Mouse (Mus musculus): Measurements from ENCODE around the gene Ak4.

The Ak4 gene

GRCm38 (mm10) chr4:101459358-101459757 is 40.3 kb downstream of the Ak4 start:
- DNase-seq (ENCODE audit: low read depth, low spot score) = no peak

GRCm38 (mm10) chr4:101460114-101460513 is 41.0 kb downstream of the Ak4 start:
- DNase-seq (ENCODE audit: low read depth, low spot score) = no peak

DNA sequence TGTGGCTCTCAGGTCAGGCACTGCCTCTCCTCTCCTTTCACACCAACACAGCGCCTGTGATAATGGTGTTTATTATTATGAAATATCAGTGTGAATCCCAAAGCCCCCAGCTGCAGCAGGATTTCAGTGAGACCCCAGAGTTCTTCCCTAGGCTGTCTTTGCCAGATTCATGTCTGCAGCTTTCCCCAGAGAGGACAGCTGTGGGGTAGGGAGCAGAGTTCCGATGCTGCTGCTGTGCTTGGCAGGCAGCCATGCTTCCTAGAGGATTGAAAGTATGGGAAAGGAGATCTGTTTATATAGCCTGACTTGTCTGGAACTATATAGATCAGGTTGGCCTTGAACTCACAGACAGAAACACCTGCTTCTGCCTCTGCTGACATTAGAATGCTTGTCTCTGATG is 43.0 kb downstream of the Ak4 start:
- DNase-seq (ENCODE audit: low read depth, low spot score) = no peak

DNA sequence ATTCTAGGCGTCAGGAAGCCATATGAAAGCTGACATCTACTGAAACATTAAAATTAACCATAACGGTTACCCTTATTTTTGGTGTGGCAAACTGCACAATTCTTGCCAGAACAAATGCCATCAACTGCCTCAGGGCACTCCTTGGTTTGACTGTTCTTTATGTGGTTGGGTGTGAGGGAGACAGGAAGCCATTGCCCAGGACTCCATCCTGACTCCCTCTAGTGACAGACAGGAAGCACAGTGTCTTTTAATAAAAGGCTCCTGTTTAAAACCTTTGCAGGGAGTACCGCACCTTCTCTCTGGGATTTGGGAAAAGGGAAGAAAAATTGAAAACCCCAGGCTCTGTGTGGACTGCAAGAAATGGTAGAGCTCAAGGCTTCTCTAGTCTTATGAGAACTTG is 47.2 kb downstream of the Ak4 start:
- DNase-seq (ENCODE audit: low read depth, low spot score) = no peak

GRCm38 (mm10) chr4:101469242-101469641 is 50.2 kb downstream of the Ak4 start:
- DNase-seq (ENCODE audit: low read depth, low spot score) = no peak

DNA sequence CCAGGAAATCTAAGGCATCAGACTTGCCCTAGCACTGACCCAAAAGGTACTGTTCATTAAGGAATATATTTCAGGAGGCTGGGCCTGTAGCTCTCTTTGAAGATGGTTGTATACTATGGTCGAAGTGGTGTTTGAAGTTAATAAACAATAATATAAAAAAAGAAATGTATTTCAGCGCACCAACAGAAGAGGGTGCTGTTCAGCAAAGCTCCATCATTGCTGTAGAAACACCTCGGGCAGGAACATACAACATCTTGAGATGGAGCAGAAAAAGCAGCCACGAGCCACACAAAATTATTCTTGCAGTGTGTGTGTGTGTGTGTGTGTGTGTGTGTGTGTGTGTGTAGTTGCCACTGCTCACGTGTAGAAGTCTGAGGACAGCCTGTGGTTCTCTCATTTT is 51.5 kb downstream of the Ak4 start:
- no peak for DNase-seq (ENCODE audit: low read depth, low spot score)

DNA sequence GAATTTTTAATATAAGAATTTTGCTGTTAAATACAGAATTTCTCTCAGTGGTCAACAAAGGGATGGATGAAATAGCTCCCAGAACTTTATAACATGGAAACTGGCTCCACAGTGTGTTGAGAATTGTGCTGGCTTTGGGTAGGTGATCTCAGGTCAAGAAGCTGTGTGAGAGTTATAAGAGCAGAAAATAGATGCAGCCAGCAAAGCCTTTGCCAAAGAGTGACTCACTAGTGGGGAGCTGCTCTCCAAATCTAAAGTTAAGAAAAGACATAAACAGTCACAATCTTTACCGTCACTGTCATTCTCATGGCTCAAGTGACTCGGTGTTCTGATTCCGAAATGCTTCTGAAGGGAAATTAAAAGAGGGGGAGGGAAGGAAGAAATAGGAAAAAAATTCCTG is 53.7 kb downstream of the Ak4 start:
- no peak for DNase-seq (ENCODE audit: low read depth, low spot score)

GRCm38 (mm10) chr4:101490320-101490917 is 71.3 kb downstream of the Ak4 start:
- DNase-seq (ENCODE audit: low read depth, low spot score) = no peak

DNA sequence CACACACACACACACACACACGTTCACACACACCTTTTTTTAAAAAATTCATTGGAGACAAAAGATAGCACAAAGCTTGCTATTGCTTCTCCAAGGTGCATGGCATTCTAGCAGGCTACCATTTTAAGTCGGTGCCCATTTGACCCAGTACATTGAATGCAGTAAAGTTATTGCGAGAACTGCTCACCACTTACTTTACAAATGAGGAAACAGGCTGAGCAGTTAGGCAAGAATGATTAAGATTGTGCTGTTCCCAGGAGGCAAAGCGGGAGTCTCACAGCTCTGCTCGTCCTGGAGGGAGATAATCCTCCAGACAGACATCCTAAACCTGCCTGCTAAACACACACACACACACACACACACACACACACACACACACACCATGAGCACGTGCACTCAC is 72.6 kb downstream of the Ak4 start:
- DNase-seq (ENCODE audit: low read depth, low spot score) = no peak

GRCm38 (mm10) chr4:101493611-101494197 is 74.6 kb downstream of the Ak4 start:
- no peak for DNase-seq (ENCODE audit: low read depth, low spot score)

DNA sequence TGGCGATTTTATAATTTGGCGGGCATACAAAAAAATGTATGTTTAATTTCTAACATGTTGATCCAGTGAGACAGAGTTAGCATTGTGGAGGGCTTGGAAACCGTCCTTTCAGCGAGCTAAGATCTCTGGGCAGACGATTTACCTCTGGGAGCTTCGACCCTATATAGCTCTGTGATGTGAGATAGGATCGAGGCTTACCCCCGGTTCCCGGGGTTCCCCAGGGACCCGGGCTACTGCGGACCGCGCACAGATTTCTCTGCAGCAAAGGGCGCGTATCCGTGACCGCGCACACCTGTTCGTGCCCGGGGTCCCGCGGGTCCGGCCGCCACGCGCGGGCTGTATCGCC is 77.1 kb downstream of the Ak4 start:
- DNase-seq (ENCODE audit: low read depth, low spot score) = no peak

GRCm38 (mm10) chr4:101496534-101497237 is 77.6 kb downstream of the Ak4 start, which contains the start of gene Dnajc6:
Dnajc6 (plus strand) TSS chr4:101496648.
- no peak for DNase-seq (ENCODE audit: low read depth, low spot score)

DNA sequence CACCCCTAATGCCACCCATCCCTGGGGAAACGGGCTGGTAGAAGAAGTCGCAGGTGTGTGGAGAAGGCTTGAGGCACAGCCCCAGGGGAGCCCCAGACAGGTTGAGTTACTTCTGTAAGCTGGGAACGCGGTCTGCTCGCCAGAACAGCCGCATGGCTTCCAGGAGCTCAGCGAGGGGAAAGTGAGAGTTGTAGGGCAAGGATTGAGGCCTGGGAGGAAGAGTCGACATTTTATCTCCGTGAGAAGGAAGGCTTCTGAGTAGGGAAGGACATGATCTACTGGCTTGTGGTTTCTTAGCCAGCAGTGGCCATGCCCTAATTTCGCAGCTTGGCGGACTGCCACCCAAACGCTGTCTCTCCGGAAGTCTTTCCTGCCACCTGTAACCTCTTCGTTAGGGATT is 78.3 kb downstream of the Ak4 start:
- DNase-seq (ENCODE audit: low read depth, low spot score) = no peak

DNA sequence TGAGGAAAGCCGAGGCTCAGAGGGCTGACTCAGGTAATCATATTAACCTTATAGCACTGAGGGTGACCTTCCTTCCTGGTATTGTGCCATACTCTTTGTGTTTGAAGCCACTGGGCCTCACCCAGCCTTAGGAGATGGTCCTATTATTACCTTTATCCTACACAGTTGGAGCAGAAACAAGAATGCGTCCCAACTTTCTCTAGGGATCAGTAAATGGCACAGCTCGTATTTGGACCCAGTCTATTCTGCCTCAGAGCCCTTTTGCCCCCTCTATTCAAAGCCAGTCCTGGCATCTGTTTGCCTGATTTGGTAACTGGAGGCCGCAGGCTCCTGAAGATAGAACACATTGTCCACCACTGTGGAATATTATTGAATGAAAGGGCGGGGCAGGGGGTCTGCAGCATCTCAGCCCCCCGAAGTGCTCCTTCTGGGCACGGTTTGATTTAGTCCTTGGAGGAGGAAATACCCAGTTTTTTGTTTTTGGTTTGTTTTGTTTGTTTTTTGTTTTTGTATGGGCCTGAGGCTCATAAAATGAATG is 85.5 kb downstream of the Ak4 start:
- DNase-seq (ENCODE audit: low read depth, low spot score) = no peak

DNA sequence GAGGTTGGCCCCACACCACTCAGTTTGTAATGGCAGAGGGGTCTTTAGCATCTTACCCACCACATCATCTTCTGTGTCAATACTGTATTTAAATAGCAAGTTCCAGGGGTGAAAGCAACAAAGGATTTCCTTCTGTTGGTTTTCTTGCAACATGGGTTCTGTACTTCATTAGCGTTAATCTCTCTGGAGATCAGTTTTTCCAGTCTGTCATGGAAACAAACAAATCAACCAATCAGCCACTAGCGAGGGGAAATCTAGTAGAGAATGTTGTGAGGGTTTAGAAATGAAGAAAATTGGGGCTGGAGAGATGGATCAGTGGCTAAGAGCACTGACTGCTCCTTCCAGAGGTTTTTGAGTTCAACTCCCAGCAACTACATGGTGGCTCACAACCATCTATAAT is 86.9 kb downstream of the Ak4 start:
- DNase-seq (ENCODE audit: low read depth, low spot score) = no peak

- DNase-seq (ENCODE audit: low read depth, low spot score) = no peak
Measured at GRCm38 (mm10) chr4:101506372-101506771, 87.3 kb downstream of the Ak4 start.

- no peak for DNase-seq (ENCODE audit: low read depth, low spot score)
Measured at GRCm38 (mm10) chr4:101507571-101508422, 88.7 kb downstream of the Ak4 start.

- DNase-seq (ENCODE audit: low read depth, low spot score) = no peak
Measured at GRCm38 (mm10) chr4:101508431-101508830, 89.4 kb downstream of the Ak4 start.

DNA sequence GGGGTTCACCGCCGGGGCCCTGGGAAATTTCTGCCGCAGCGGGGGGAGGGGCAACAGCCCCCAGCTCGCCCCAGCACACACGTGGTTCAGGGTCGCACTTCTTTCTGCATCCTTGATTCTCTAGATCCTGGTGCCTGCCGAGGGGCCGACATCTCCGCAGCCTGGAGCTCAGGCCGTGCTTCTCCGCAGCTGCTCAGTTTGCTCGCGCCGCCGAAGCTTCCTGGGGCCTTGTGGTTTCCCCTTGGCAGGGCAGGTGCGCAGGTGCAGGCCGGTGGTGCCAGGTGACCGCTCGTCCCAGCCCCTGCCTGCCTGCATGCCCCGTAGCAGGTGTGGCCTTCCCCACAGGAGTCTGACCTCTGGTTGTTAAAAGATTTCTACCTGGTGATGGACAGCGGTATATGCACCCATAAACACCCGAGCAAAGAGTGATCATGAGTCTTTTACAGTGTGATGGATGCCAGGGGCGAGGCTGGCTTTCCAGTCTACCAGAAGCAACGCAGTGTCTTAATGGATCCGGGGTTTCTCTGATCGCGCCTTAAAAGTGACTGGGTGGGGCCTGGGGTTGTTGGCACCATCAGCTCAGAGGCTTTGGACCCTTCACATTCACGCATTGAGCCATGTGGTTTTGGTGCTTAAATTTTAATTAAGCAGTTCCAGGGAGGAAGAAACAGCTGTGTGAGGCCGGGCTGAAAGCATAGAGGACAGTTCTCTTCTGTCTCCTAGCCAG is 89.9 kb downstream of the Ak4 start:
- DNase-seq (ENCODE audit: low read depth, low spot score) = no peak

DNA sequence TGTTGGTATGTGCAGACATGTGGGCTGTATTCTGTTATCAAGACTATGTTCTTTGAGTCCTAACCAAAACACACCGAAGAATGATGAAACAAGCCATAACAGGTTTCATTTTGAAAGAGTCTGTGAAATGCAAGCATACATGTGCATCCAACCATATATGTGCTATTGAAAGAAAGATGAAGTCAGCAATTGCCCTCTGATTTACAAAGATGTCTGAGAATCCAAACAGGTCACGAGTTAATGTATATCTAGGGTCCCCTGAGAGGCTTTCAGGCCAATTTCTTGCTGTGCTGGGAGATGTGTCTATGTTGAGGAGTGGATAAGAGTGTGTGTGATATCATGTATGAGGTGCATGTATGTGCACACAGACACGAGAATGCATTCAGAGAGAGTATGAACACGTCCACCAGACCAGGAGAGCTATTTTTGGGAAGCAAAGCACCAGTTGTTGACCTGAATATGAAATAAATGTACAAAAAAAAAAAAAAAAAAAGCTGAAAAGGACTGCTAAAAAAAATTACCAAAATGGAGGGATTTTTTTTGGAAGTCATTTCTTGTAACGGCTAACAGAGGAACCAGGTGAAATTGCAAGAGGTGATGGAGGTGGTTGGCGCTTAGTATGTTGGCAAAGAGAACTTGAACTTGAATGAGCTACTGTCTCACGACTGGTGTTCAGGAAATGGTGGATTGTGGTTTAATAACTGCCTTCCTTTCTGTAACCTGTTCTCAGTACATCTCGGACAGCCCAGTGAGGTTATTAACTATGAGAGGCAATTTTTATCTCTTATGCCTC is 91.2 kb downstream of the Ak4 start:
- no peak for DNase-seq (ENCODE audit: low read depth, low spot score)

DNA sequence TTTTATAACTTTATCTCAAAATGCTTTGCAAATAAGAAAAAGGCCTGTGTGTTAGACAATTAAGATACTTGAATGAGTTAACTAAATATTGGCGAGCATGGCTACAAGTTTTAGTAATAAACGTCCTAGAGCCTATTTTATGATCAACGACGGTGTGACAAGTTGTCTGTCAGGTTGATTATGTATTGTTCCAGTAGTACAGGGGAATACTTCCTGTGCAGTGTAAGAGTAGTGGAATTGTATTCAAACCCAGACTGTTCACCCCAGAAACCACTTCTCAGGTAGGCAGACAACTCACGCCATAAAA is 91.8 kb downstream of the Ak4 start:
- no peak for DNase-seq (ENCODE audit: low read depth, low spot score)

All from c-Kit-negative CD71-positive TER-119-positive erythroid progenitor cells, embryonic 14.5 days (primary cell).